Mouse (Mus musculus): ENCODE data around the gene Cep89. TPM values are rescaled to one million over a fixed set of nuclear protein-coding genes. Genes with fewer than 3 reads are reported as not detected.
A peak's percentile ranks its signal among the peaks of the same experiment; 100 is the strongest.

Gene Cep89
- polyA plus RNA-seq, 1 experiment from 2014 or later = 52.3 TPM

GRCm38 (mm10) chr7:35395734-35396456 lies 940 bp upstream of the Cep89 start:
- WGBS = 15% methylated on average over 17 of the region's 17 CpGs
- H3K9ac ChIP-seq = peak overlapping the region; percentile 69
- H3K27ac ChIP-seq = no peak overlapping the region
- peaks cover 46% of the 10 kb centered on the region for H3K36me3 ChIP-seq (ENCODE audit: poor library complexity, severe bottlenecking)
- peak; percentile 8; the same call in 1 of the 2 replicates for ATAC-seq
- peak overlapping the region; percentile 83 for H3K4me2 ChIP-seq
- no peaks in the 10 kb centered on the region for H3K27me3 ChIP-seq
- H3K4me3 ChIP-seq = peak overlapping the region; percentile 68
- H3K9me3 ChIP-seq (replicated peaks) = no peaks in the 10 kb centered on the region
- peaks cover 24% of the 10 kb centered on the region for H3K4me1 ChIP-seq

GRCm38 (mm10) chr7:35401169-35401568 lies 4.3 kb downstream of the Cep89 start:
- Histone ChIP-seq H3K9ac (no peak overlapping the region), H3K9me3 (replicated peaks) (no peaks in the 10 kb centered on the region), H3K27ac (no peak overlapping the region), H3K4me1 (peaks cover 14% of the 10 kb centered on the region), H3K4me3 (no peak overlapping the region), H3K27me3 (no peaks in the 10 kb centered on the region), H3K4me2 (no peak overlapping the region), H3K36me3 (ENCODE audit: poor library complexity, severe bottlenecking) (peaks cover 73% of the 10 kb centered on the region)
- ATAC-seq = no peak
- 88% methylated on average over 4 of the region's 4 CpGs for WGBS

- 77% methylated on average over 5 of the region's 5 CpGs for WGBS
- H3K9me3 ChIP-seq (replicated peaks) = no peaks in the 10 kb centered on the region
- H3K27ac ChIP-seq = no peak overlapping the region
- no peaks in the 10 kb centered on the region for H3K27me3 ChIP-seq
- no peak overlapping the region for H3K4me3 ChIP-seq
- H3K4me2 ChIP-seq = no peak overlapping the region
- H3K4me1 ChIP-seq = no peaks in the 10 kb centered on the region
- H3K36me3 ChIP-seq (ENCODE audit: poor library complexity, severe bottlenecking) = peaks cover 94% of the 10 kb centered on the region
- no peak for ATAC-seq
- no peak overlapping the region for H3K9ac ChIP-seq
Observed at GRCm38 (mm10) chr7:35415226-35415625, 18.4 kb downstream of the Cep89 start.

- no peak for ATAC-seq
- Histone ChIP-seq H3K27ac (no peak overlapping the region), H3K9me3 (replicated peaks) (no peaks in the 10 kb centered on the region), H3K4me3 (no peak overlapping the region), H3K4me2 (no peak overlapping the region), H3K36me3 (ENCODE audit: poor library complexity, severe bottlenecking) (peaks cover 94% of the 10 kb centered on the region), H3K9ac (no peak overlapping the region), H3K4me1 (no peaks in the 10 kb centered on the region), H3K27me3 (no peaks in the 10 kb centered on the region)
- WGBS = 89% methylated on average over 9 of the region's 9 CpGs
Observed at GRCm38 (mm10) chr7:35415801-35416653, 19.2 kb downstream of the Cep89 start.

GRCm38 (mm10) chr7:35416654-35416948 lies 19.8 kb downstream of the Cep89 start:
- 90% methylated on average over 5 of the region's 5 CpGs for WGBS
- H3K36me3 ChIP-seq (ENCODE audit: poor library complexity, severe bottlenecking) = peaks cover 94% of the 10 kb centered on the region
- no peaks in the 10 kb centered on the region for H3K4me1 ChIP-seq
- ATAC-seq = no peak
- no peaks in the 10 kb centered on the region for H3K27me3 ChIP-seq
- no peaks in the 10 kb centered on the region for H3K9me3 ChIP-seq (replicated peaks)
- H3K4me3 ChIP-seq = no peak overlapping the region
- no peak overlapping the region for H3K4me2 ChIP-seq
- no peak overlapping the region for H3K9ac ChIP-seq
- no peak overlapping the region for H3K27ac ChIP-seq

- Histone ChIP-seq H3K36me3 (ENCODE audit: poor library complexity, severe bottlenecking) (peaks cover 87% of the 10 kb centered on the region), H3K4me3 (no peak overlapping the region), H3K27me3 (no peaks in the 10 kb centered on the region), H3K27ac (no peak overlapping the region), H3K4me2 (no peak overlapping the region), H3K9ac (no peak overlapping the region), H3K9me3 (replicated peaks) (no peaks in the 10 kb centered on the region), H3K4me1 (no peaks in the 10 kb centered on the region)
- 95% methylated on average over 10 of the region's 10 CpGs for WGBS
- no peak for ATAC-seq
Observed at GRCm38 (mm10) chr7:35423071-35423470, 26.2 kb downstream of the Cep89 start.

GRCm38 (mm10) chr7:35428146-35428545 lies 31.3 kb downstream of the Cep89 start:
- Histone ChIP-seq H3K4me1 (no peaks in the 10 kb centered on the region), H3K9me3 (replicated peaks) (no peaks in the 10 kb centered on the region), H3K4me3 (no peak overlapping the region), H3K4me2 (no peak overlapping the region), H3K9ac (no peak overlapping the region), H3K27me3 (no peaks in the 10 kb centered on the region), H3K36me3 (ENCODE audit: poor library complexity, severe bottlenecking) (peaks cover 88% of the 10 kb centered on the region), H3K27ac (no peak overlapping the region)
- WGBS = 93% methylated on average over 10 of the region's 10 CpGs
- no peak for ATAC-seq

- no peak for ATAC-seq
- Histone ChIP-seq H3K27ac (no peak overlapping the region), H3K4me3 (no peak overlapping the region), H3K27me3 (no peaks in the 10 kb centered on the region), H3K9me3 (replicated peaks) (no peaks in the 10 kb centered on the region), H3K36me3 (ENCODE audit: poor library complexity, severe bottlenecking) (peaks cover 89% of the 10 kb centered on the region), H3K4me1 (no peaks in the 10 kb centered on the region), H3K9ac (no peak overlapping the region), H3K4me2 (no peak overlapping the region)
- WGBS = 76% methylated on average over 9 of the region's 9 CpGs
Observed at GRCm38 (mm10) chr7:35435266-35435665, 38.4 kb downstream of the Cep89 start.

GRCm38 (mm10) chr7:35447501-35447900 lies 50.7 kb downstream of the Cep89 start:
- H3K9ac ChIP-seq = no peak overlapping the region
- H3K4me2 ChIP-seq = no peak overlapping the region
- H3K27ac ChIP-seq = no peak overlapping the region
- ATAC-seq = no peak
- no peaks in the 10 kb centered on the region for H3K4me1 ChIP-seq
- no peaks in the 10 kb centered on the region for H3K27me3 ChIP-seq
- H3K4me3 ChIP-seq = no peak overlapping the region
- H3K9me3 ChIP-seq (replicated peaks) = 0 out of 2 replicates have a peak, but pooled peaks cover 2% of the 10 kb centered on the region
- 44% methylated on average over 4 of the region's 4 CpGs for WGBS
- no peaks in the 10 kb centered on the region for H3K36me3 ChIP-seq (ENCODE audit: poor library complexity, severe bottlenecking)

GRCm38 (mm10) chr7:35447996-35448846 lies 51.4 kb downstream of the Cep89 start, which contains the start of gene Slc7a9:
Gene Slc7a9, plus strand, starts transcription at chr7:35448796.
- Histone ChIP-seq H3K27ac (no peak within 1 kb of the TSS), H3K9ac (no peak within 1 kb of the TSS), H3K4me2 (no peak within 1 kb of the TSS), H3K4me3 (no peak within 1 kb of the TSS), H3K9me3 (replicated peaks) (no peaks in the 10 kb centered on the region), H3K4me1 (no peaks in the 10 kb centered on the region), H3K27me3 (no peaks in the 10 kb centered on the region), H3K36me3 (ENCODE audit: poor library complexity, severe bottlenecking) (no peaks in the 10 kb centered on the region)
- WGBS = 34% methylated on average over 15 of the region's 15 CpGs
- ATAC-seq = no peak

GRCm38 (mm10) chr7:35448867-35449266 lies 52.0 kb downstream of the Cep89 start:
- WGBS = 85% methylated on average over 7 of the region's 7 CpGs
- Histone ChIP-seq H3K36me3 (ENCODE audit: poor library complexity, severe bottlenecking) (no peaks in the 10 kb centered on the region), H3K4me2 (no peak overlapping the region), H3K27ac (no peak overlapping the region), H3K4me3 (no peak overlapping the region), H3K4me1 (no peaks in the 10 kb centered on the region), H3K9ac (no peak overlapping the region), H3K9me3 (replicated peaks) (no peaks in the 10 kb centered on the region), H3K27me3 (no peaks in the 10 kb centered on the region)
- ATAC-seq = no peak

All from forebrain, embryonic 13.5 days (tissue).